8 mouse cellular contexts compared by ENCODE assay signal in the genomic region with DNA sequence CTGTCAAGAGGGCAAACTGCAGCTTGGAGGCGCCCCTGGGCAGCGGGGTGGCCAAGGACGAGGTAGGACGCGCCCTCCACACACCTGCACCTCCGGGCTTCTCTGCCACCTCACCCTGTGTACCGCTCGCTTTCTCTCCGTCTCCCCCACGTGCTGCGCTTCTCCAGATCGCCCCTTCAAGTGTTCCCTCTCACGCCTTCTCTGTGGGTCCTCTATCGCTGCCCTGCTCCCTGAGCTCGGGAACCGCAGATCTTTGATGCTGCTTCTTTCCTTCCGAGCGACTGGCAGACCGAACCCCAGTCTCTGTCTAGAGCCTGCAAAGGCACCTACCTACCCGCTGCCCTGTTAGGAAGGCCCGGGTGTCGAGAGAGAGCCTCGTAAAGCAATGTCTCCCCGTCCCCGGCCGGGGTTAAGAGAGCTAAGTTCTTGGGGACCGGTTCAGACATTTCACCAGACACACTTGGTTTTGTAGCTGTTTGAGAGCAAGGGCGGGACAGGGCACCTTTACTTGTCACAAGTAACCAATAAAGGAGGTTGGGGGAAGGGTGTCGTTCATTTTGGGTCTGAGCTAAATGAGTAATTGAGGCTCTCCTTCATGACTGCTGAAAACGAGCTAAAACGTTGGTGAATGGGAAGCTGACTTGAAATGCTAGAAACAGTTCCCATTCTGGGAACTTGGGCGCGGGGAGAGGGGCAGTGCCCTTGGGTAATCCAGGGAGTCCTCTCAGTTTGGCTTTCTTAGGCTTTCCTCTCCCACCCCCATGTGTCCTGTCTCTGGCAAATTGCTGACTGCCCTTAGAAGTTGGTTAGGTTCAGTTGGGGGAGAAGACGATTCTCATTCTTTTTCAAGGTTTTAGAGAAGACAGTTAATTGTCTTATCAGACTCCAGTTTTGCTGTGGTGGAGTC.
A peak's percentile ranks its signal among the peaks of the same experiment; 100 is the strongest.
DNase-seq lines count a peak whose midpoint lies in the region; ATAC-seq and TF ChIP-seq lines count a peak whose summit lies in the region.

No protein-coding gene starts in this region.

- H3K4me3 ChIP-seq in thymus, adult 2 months (ENCODE audit: control insufficient read depth, insufficient read depth, low read length) = peak overlapping the region; percentile 57
- H3K4me3 ChIP-seq in forebrain, embryonic 16.5 days (replicated peaks; ENCODE audit: low read length) = peak overlapping the region; percentile 65
- H3K4me3 ChIP-seq in kidney, postnatal 0 days (replicated peaks; ENCODE audit: low read depth, low read length) = peak overlapping the region; percentile 56
- peak overlapping the region; percentile 56 for H3K4me3 ChIP-seq in midbrain, embryonic 13.5 days (replicated peaks)
- peak overlapping the region; percentile 48 for H3K4me3 ChIP-seq in stomach, embryonic 14.5 days (ENCODE audit: low read depth, low read length)

- H3K36me3 ChIP-seq in thymus, adult 2 months (ENCODE audit: control insufficient read depth, insufficient read depth, low read length) = no peaks in the 10 kb centered on the region
- H3K36me3 ChIP-seq in forebrain, embryonic 16.5 days (ENCODE audit: control insufficient read depth, insufficient read depth) = no peaks in the 10 kb centered on the region
- H3K36me3 ChIP-seq in kidney, postnatal 0 days (ENCODE audit: insufficient read depth, low read length) = no peaks in the 10 kb centered on the region
- H3K36me3 ChIP-seq in midbrain, embryonic 13.5 days = no peaks in the 10 kb centered on the region
- H3K36me3 ChIP-seq in stomach, embryonic 14.5 days (ENCODE audit: control insufficient read depth, insufficient read depth, low read length) = no peaks in the 10 kb centered on the region

- peak overlapping the region; percentile 2; the same call in 1 of the 2 replicates for H3K27ac ChIP-seq in thymus, adult 2 months (ENCODE audit: control insufficient read depth, insufficient read depth, low read length)
- H3K27ac ChIP-seq in forebrain, embryonic 16.5 days (ENCODE audit: low read length) = no peak overlapping the region
- H3K27ac ChIP-seq in kidney, postnatal 0 days = no peak overlapping the region
- no peak overlapping the region for H3K27ac ChIP-seq in midbrain, embryonic 13.5 days
- no peak overlapping the region for H3K27ac ChIP-seq in stomach, embryonic 14.5 days (ENCODE audit: low read length)

- no peaks in the 10 kb centered on the region for H3K9me3 ChIP-seq in forebrain, embryonic 16.5 days (ENCODE audit: control insufficient read depth, low read length)
- H3K9me3 ChIP-seq in kidney, postnatal 0 days (replicated peaks; ENCODE audit: low read length) = no peaks in the 10 kb centered on the region
- no peaks in the 10 kb centered on the region for H3K9me3 ChIP-seq in midbrain, embryonic 13.5 days
- no peaks in the 10 kb centered on the region for H3K9me3 ChIP-seq in stomach, embryonic 14.5 days (ENCODE audit: control insufficient read depth, low read depth, low read length)

- DNase-seq in embryo, embryonic 10.5 days (ENCODE audit: low spot score) = peak; percentile 44
- DNase-seq in embryo, embryonic 10 days (ENCODE audit: low spot score) = no peak
- peak; percentile 55 for DNase-seq in thymus, adult 2 months
- no peak for DNase-seq in thymus, adult 18-20 months
- DNase-seq in kidney, postnatal 0 days (ENCODE audit: low spot score) = peak; percentile 32

- no peaks in the 10 kb centered on the region for H3K27me3 ChIP-seq in thymus, adult 2 months (ENCODE audit: control insufficient read depth, insufficient read depth, low read length)
- H3K27me3 ChIP-seq in forebrain, embryonic 16.5 days (replicated peaks; ENCODE audit: control insufficient read depth, insufficient read depth, low read length) = peaks cover 14% of the 10 kb centered on the region
- H3K27me3 ChIP-seq in kidney, postnatal 0 days (ENCODE audit: insufficient read depth, low read length) = no peaks in the 10 kb centered on the region
- peaks cover 44% of the 10 kb centered on the region for H3K27me3 ChIP-seq in midbrain, embryonic 13.5 days
- 0 out of 2 replicates have a peak, but pooled peaks cover 3% of the 10 kb centered on the region for H3K27me3 ChIP-seq in stomach, embryonic 14.5 days (ENCODE audit: control insufficient read depth, insufficient read depth, low read length)

- no peak for TF ChIP-seq CTCF in thymus, adult 2 months (IDR thresholded peaks at IDR 0.05; ENCODE audit: borderline replicate concordance, control insufficient read depth, extremely low read depth, insufficient read depth, low read length, poor library complexity)
- TF ChIP-seq CTCF in kidney, postnatal 0 days (IDR thresholded peaks at IDR 0.05; ENCODE audit: low read depth) = peak; percentile 8; the same call in 1 of the 2 replicates

- 2% methylated on average over 34 of the region's 34 CpGs for WGBS in thymus, adult 2 months
- WGBS in forebrain, embryonic 16.5 days = 5% methylated on average over 34 of the region's 34 CpGs
- WGBS in kidney, postnatal 0 days = 2% methylated on average over 31 of the region's 34 CpGs
- WGBS in midbrain, embryonic 13.5 days = 6% methylated on average over 34 of the region's 34 CpGs
- WGBS in stomach, embryonic 14.5 days = 4% methylated on average over 34 of the region's 34 CpGs

- peak overlapping the region; percentile 64 for H3K9ac ChIP-seq in forebrain, embryonic 16.5 days (replicated peaks; ENCODE audit: low read depth, low read length)
- H3K9ac ChIP-seq in kidney, postnatal 0 days (ENCODE audit: low read depth, low read length) = peak overlapping the region; percentile 58
- H3K9ac ChIP-seq in midbrain, embryonic 13.5 days (replicated peaks) = peak overlapping the region; percentile 64
- peak overlapping the region; percentile 22; the same call in 1 of the 2 replicates for H3K9ac ChIP-seq in stomach, embryonic 14.5 days (replicated peaks; ENCODE audit: low read depth, low read length)

- peaks cover 26% of the 10 kb centered on the region for H3K4me1 ChIP-seq in thymus, adult 2 months (replicated peaks; ENCODE audit: control insufficient read depth, insufficient read depth, low read length)
- H3K4me1 ChIP-seq in forebrain, embryonic 16.5 days (replicated peaks; ENCODE audit: control insufficient read depth, insufficient read depth, low read length) = peaks cover 21% of the 10 kb centered on the region
- peaks cover 3% of the 10 kb centered on the region for H3K4me1 ChIP-seq in kidney, postnatal 0 days (replicated peaks; ENCODE audit: insufficient read depth, low read length)
- peaks cover 22% of the 10 kb centered on the region for H3K4me1 ChIP-seq in midbrain, embryonic 13.5 days (replicated peaks)
- 0 out of 2 replicates have a peak, but pooled peaks cover 3% of the 10 kb centered on the region for H3K4me1 ChIP-seq in stomach, embryonic 14.5 days (ENCODE audit: control insufficient read depth, insufficient read depth, low read length)

- TF ChIP-seq POLR2A in thymus, adult 2 months (IDR thresholded peaks at IDR 0.05; ENCODE audit: control insufficient read depth, extremely low read depth, insufficient read depth, low read length, poor library complexity) = no peak

- peak overlapping the region; percentile 96 for H3K4me2 ChIP-seq in forebrain, embryonic 16.5 days (ENCODE audit: low read length)
- peak overlapping the region; percentile 87 for H3K4me2 ChIP-seq in kidney, postnatal 0 days (ENCODE audit: low read length)
- H3K4me2 ChIP-seq in midbrain, embryonic 13.5 days (replicated peaks) = peak overlapping the region; percentile 94
- H3K4me2 ChIP-seq in stomach, embryonic 14.5 days (replicated peaks; ENCODE audit: low read depth, low read length) = peak overlapping the region; percentile 94

- peak; percentile 43 for ATAC-seq in forebrain, embryonic 16.5 days
- peak; percentile 67 for ATAC-seq in kidney, postnatal 0 days (replicated peaks; ENCODE audit: low FRiP score, low read depth)
- ATAC-seq in midbrain, embryonic 13.5 days = peak; percentile 73
- peak; percentile 57 for ATAC-seq in stomach, embryonic 14.5 days (ENCODE audit: insufficient number of reproducible peaks, insufficient read depth, low FRiP score, low read depth)

Comparison
In these comparisons a context has a peak if more than half of its experiments do, and no peak if none do; other contexts are left out.
1. DNase-seq: peak in embryo, embryonic 10.5 days (single experiment), thymus, adult 2 months (single experiment) and kidney, postnatal 0 days (single experiment); none in embryo, embryonic 10 days (single experiment) and thymus, adult 18-20 months (0 of 2).
2. Peak in every context shown above with its lines, with median percentiles within 50 percentile points of each other: H3K4me3 ChIP-seq, ATAC-seq, H3K4me2 ChIP-seq and H3K9ac ChIP-seq.